Mouse (Mus musculus) cerebellum, adult 2 months (tissue): ENCODE measurements at regions not wholly inside any gene's neighbourhood (a gene's known extent, or its start where the extent isn't known, plus 50 kb on each side); places are given as distances from the start of the nearest gene placed in this dataset.

Experiments
- CTCF ChIP-seq: fragments of 200-500 bp; IDR thresholded peaks from 2 replicates; pipeline ENCODE4 v1.5.1; 2011; ENCODE audit warnings: low read depth, mild to moderate bottlenecking, control low read depth, low read length, moderate library complexity, borderline replicate concordance; ENCODE audit not compliant: insufficient read depth
- POLR2A ChIP-seq: fragments of 200-500 bp; IDR thresholded peaks from 2 replicates; pipeline ENCODE4 v1.6.1; 2011; ENCODE audit warnings: low read length, control low read depth, borderline replicate concordance; ENCODE audit not compliant: insufficient read depth

- TF ChIP-seq CTCF, result no peak
- no peak for TF ChIP-seq POLR2A
These were observed 78.8 kb upstream of the Sox14 start for GRCm38 (mm10) chr9:99954720-99955119.
